Mouse (Mus musculus): ENCODE measurements around the gene Mindy4b-ps. TPM values are rescaled to one million over a fixed set of nuclear protein-coding genes. Genes with fewer than 3 reads are reported as not detected.

Mindy4b-ps gene
- polyA plus RNA-seq, 1 experiment from 2014 or later, result not detected

DNA sequence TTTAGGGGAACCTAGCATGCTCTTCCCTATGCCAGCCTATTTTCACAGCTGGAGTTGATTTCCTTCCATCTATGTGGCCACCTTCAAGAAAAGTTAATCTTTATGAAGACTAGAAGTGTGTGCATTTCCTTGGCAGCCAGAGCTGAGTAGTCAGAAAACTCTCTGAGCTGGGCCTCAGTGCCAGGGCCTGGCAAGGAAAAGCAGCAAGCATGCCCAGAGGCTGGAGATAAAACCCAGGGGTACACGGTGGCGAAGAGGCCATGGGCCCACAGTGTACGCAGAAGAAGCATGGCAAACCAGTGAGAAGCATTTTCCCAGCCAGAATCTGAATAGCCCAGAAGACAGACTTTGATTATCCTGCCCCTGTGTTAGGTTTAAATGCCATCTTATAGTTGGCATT is 7.9 kb downstream of the Mindy4b-ps start:
- DNase-seq (ENCODE audit: low spot score), result no peak
- Histone ChIP-seq H3K27me3 (ENCODE audit: control insufficient read depth, insufficient read depth, low read length) (no peaks in the 10 kb centered on the region), H3K9me3 (ENCODE audit: control insufficient read depth, low read length) (no peaks in the 10 kb centered on the region), H3K4me2 (replicated peaks; ENCODE audit: low read depth) (no peak overlapping the region), H3K27ac (replicated peaks) (no peak overlapping the region), H3K4me3 (ENCODE audit: low read depth, low read length) (no peak overlapping the region), H3K9ac (ENCODE audit: low read length) (no peak overlapping the region), H3K4me1 (replicated peaks; ENCODE audit: control insufficient read depth, insufficient read depth) (no peaks in the 10 kb centered on the region), H3K36me3 (ENCODE audit: control insufficient read depth, insufficient read depth, low read length) (no peaks in the 10 kb centered on the region)
- TF ChIP-seq CTCF (IDR thresholded peaks at IDR 0.05; ENCODE audit: low read depth) (no peak), EP300 (optimal IDR thresholded peaks at IDR 0.05) (no peak)
- no peak for ATAC-seq (ENCODE audit: low FRiP score, low TSS enrichment)
- 85% methylated on average over 3 of the region's 3 CpGs for WGBS

DNA sequence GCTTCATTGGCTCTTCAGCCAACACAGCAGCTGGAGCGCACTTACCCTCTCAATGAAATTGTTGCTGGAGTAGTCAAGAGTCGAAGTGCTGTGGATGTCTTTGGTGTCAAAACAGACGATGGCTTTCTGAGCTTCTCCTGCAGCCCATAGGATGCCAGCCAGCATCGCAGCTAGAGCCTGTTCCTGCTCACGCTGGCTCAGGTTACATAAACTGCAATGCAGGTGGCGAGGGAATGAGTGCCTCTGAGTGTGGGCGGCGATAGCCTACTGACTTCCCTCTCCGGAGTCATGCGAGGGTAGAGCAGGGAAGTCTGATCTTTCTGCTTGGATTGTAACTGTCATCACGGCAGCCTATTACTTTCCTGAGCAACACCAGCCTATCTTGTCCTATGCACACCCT is 11.8 kb downstream of the Mindy4b-ps start:
- H3K4me2 ChIP-seq (replicated peaks; ENCODE audit: low read depth), result no peak overlapping the region
- H3K36me3 ChIP-seq (ENCODE audit: control insufficient read depth, insufficient read depth, low read length), result no peaks in the 10 kb centered on the region
- no peak for TF ChIP-seq EP300 (optimal IDR thresholded peaks at IDR 0.05)
- TF ChIP-seq CTCF (IDR thresholded peaks at IDR 0.05; ENCODE audit: low read depth), result no peak
- H3K4me1 ChIP-seq (replicated peaks; ENCODE audit: control insufficient read depth, insufficient read depth), result no peaks in the 10 kb centered on the region
- no peaks in the 10 kb centered on the region for H3K9me3 ChIP-seq (ENCODE audit: control insufficient read depth, low read length)
- no peaks in the 10 kb centered on the region for H3K27me3 ChIP-seq (ENCODE audit: control insufficient read depth, insufficient read depth, low read length)
- H3K9ac ChIP-seq (ENCODE audit: low read length), result no peak overlapping the region
- H3K4me3 ChIP-seq (ENCODE audit: low read depth, low read length), result no peak overlapping the region
- ATAC-seq (ENCODE audit: low FRiP score, low TSS enrichment) (no peak), DNase-seq (ENCODE audit: low spot score) (no peak)
- H3K27ac ChIP-seq (replicated peaks), result no peak overlapping the region
- WGBS, result 37% methylated on average over 11 of the region's 11 CpGs

DNA sequence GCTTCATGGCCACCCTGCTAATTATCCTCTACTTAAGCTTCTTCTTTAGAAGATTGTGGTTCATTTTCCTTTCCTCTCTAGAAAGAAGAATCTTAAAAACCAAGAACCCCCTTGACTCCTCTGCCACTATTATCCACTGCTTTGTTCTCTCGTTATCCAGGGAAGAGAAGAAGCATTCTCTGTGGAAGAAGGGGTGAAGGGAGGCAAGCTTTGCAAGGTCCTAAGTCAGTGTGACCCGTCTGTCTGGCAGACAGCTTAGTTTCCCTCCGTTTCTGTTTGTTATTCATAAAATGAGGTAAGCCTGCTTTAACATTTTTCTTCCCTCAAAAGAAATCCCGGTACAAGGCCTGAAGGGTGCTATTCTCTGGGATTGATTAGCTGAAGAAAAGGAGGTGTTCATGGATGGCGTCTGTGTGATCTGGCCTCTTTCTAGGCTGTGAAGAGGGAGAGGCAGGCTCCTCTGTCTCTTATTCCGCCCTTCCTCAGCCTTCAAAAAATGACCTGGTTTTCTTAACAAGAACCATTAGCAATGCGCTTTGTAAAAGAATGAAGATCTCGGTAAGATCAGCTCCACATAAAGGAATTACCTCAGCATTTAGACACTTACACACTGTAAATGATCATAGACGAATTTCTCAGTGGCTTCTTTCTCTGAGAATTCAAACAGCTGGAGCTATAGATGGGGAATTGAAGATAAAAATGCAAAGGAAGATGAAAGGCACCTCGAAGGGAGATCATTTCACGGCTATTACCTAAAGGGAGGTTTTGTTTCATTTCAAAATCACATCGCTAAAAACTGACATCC is 12.8 kb downstream of the Mindy4b-ps start:
- Histone ChIP-seq H3K9ac (ENCODE audit: low read length) (no peak overlapping the region), H3K27ac (replicated peaks) (no peak overlapping the region), H3K4me2 (replicated peaks; ENCODE audit: low read depth) (no peak overlapping the region), H3K27me3 (ENCODE audit: control insufficient read depth, insufficient read depth, low read length) (no peaks in the 10 kb centered on the region), H3K36me3 (ENCODE audit: control insufficient read depth, insufficient read depth, low read length) (no peaks in the 10 kb centered on the region), H3K9me3 (ENCODE audit: control insufficient read depth, low read length) (no peaks in the 10 kb centered on the region), H3K4me1 (replicated peaks; ENCODE audit: control insufficient read depth, insufficient read depth) (no peaks in the 10 kb centered on the region), H3K4me3 (ENCODE audit: low read depth, low read length) (no peak overlapping the region)
- WGBS, result 58% methylated on average over 12 of the region's 12 CpGs
- ATAC-seq (ENCODE audit: low FRiP score, low TSS enrichment) (no peak), DNase-seq (ENCODE audit: low spot score) (no peak)
- TF ChIP-seq EP300 (optimal IDR thresholded peaks at IDR 0.05) (no peak), CTCF (IDR thresholded peaks at IDR 0.05; ENCODE audit: low read depth) (no peak)

DNA sequence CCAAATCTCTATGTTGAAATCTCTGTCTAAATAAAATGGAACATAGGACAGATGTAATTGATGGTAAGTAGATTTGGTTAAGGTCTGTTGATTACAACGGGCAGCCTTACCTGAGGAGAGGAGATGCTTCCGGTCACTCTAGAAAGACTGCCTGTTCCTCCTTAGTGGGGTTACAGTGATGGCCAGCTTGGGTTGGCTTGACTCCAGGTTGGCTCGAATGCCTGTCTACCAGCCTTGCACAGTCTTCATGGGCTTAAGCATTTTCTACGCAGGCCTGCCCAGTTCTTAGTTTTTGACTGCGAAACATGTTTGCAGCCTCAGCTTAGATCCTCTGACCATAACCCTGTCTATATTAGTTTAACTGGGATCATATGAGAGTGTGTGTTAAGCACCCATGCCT is 13.5 kb downstream of the Mindy4b-ps start:
- Histone ChIP-seq H3K4me1 (replicated peaks; ENCODE audit: control insufficient read depth, insufficient read depth) (no peaks in the 10 kb centered on the region), H3K27me3 (ENCODE audit: control insufficient read depth, insufficient read depth, low read length) (no peaks in the 10 kb centered on the region), H3K9me3 (ENCODE audit: control insufficient read depth, low read length) (no peaks in the 10 kb centered on the region), H3K4me2 (replicated peaks; ENCODE audit: low read depth) (no peak overlapping the region), H3K36me3 (ENCODE audit: control insufficient read depth, insufficient read depth, low read length) (no peaks in the 10 kb centered on the region), H3K4me3 (ENCODE audit: low read depth, low read length) (no peak overlapping the region), H3K27ac (replicated peaks) (no peak overlapping the region), H3K9ac (ENCODE audit: low read length) (no peak overlapping the region)
- DNase-seq (ENCODE audit: low spot score) (no peak), ATAC-seq (ENCODE audit: low FRiP score, low TSS enrichment) (no peak)
- WGBS, result 93% methylated on average over 5 of the region's 5 CpGs
- TF ChIP-seq CTCF (IDR thresholded peaks at IDR 0.05; ENCODE audit: low read depth), result no peak
- TF ChIP-seq EP300 (optimal IDR thresholded peaks at IDR 0.05), result no peak

- ATAC-seq (ENCODE audit: low FRiP score, low TSS enrichment) (no peak), DNase-seq (ENCODE audit: low spot score) (no peak)
- H3K4me1 ChIP-seq (replicated peaks; ENCODE audit: control insufficient read depth, insufficient read depth), result no peaks in the 10 kb centered on the region
- no peak overlapping the region for H3K4me3 ChIP-seq (ENCODE audit: low read depth, low read length)
- no peaks in the 10 kb centered on the region for H3K27me3 ChIP-seq (ENCODE audit: control insufficient read depth, insufficient read depth, low read length)
- H3K9ac ChIP-seq (ENCODE audit: low read length), result no peak overlapping the region
- H3K9me3 ChIP-seq (ENCODE audit: control insufficient read depth, low read length), result no peaks in the 10 kb centered on the region
- H3K36me3 ChIP-seq (ENCODE audit: control insufficient read depth, insufficient read depth, low read length), result no peaks in the 10 kb centered on the region
- H3K4me2 ChIP-seq (replicated peaks; ENCODE audit: low read depth), result no peak overlapping the region
- no peak for TF ChIP-seq CTCF (IDR thresholded peaks at IDR 0.05; ENCODE audit: low read depth)
- no peak overlapping the region for H3K27ac ChIP-seq (replicated peaks)
- WGBS, result 86% methylated on average over 6 of the region's 6 CpGs
These were observed 17.4 kb downstream of the Mindy4b-ps start for GRCm38 (mm10) chr3:58804745-58805144.

- Histone ChIP-seq H3K4me3 (ENCODE audit: low read depth, low read length) (no peak overlapping the region), H3K9ac (ENCODE audit: low read length) (no peak overlapping the region), H3K27ac (replicated peaks) (no peak overlapping the region), H3K4me2 (replicated peaks; ENCODE audit: low read depth) (no peak overlapping the region), H3K9me3 (ENCODE audit: control insufficient read depth, low read length) (no peaks in the 10 kb centered on the region), H3K36me3 (ENCODE audit: control insufficient read depth, insufficient read depth, low read length) (no peaks in the 10 kb centered on the region), H3K4me1 (replicated peaks; ENCODE audit: control insufficient read depth, insufficient read depth) (no peaks in the 10 kb centered on the region), H3K27me3 (ENCODE audit: control insufficient read depth, insufficient read depth, low read length) (no peaks in the 10 kb centered on the region)
- 62% methylated on average over 4 of the region's 4 CpGs for WGBS
- TF ChIP-seq CTCF (IDR thresholded peaks at IDR 0.05; ENCODE audit: low read depth), result no peak
- TF ChIP-seq EP300 (optimal IDR thresholded peaks at IDR 0.05), result no peak
- ATAC-seq (ENCODE audit: low FRiP score, low TSS enrichment) (no peak), DNase-seq (ENCODE audit: low spot score) (no peak)
These were observed 23.4 kb downstream of the Mindy4b-ps start for GRCm38 (mm10) chr3:58798676-58799075.
